Mouse (Mus musculus) spleen, postnatal 14 days (tissue): Measurements from ENCODE around the gene Anapc11.
A peak's percentile ranks its signal among the peaks of the same experiment; 100 is the strongest.

Source experiments
- DNase-seq, 2 experiments: peaks; one replicate each; pipeline ENCODE4 v3.0.0; 2021 to 2022; ENCODE audit warnings: low spot score in 2 of 2

Anapc11 gene

GRCm38 (mm10) chr11:120627468-120628300 is 29.5 kb downstream of the Anapc11 start:
- peak in 1 of 2 experiments; percentile 50 for DNase-seq

- DNase-seq, result no peak
Observed at GRCm38 (mm10) chr11:120628601-120629340, 30.6 kb downstream of the Anapc11 start.

- DNase-seq, result peak; percentile 60 to 68
Observed at GRCm38 (mm10) chr11:120629341-120629730, 31.1 kb downstream of the Anapc11 start.

GRCm38 (mm10) chr11:120629911-120630310 is 31.7 kb downstream of the Anapc11 start:
- DNase-seq, result peak; percentile 70 to 73

- DNase-seq, result peak in 1 of 2 experiments; percentile 46
Observed at GRCm38 (mm10) chr11:120630401-120630871, 32.2 kb downstream of the Anapc11 start.

GRCm38 (mm10) chr11:120630881-120631725 is 32.9 kb downstream of the Anapc11 start:
- no peak for DNase-seq

- DNase-seq, result no peak
Observed at GRCm38 (mm10) chr11:120631726-120632448, 33.7 kb downstream of the Anapc11 start.

GRCm38 (mm10) chr11:120632559-120633519 is 34.6 kb downstream of the Anapc11 start:
- peak; percentile 60 to 70 for DNase-seq

- peak; percentile 79 to 85 for DNase-seq
Observed at GRCm38 (mm10) chr11:120633520-120634343, 35.5 kb downstream of the Anapc11 start, which contains the start of gene Mafg. Gene Mafg, minus strand, starts transcription at chr11:120633600.

- DNase-seq, result no peak
Observed at GRCm38 (mm10) chr11:120634810-120635209, 36.6 kb downstream of the Anapc11 start.

GRCm38 (mm10) chr11:120641255-120641654 is 43.0 kb downstream of the Anapc11 start:
- DNase-seq, result no peak

GRCm38 (mm10) chr11:120641869-120642268 is 43.6 kb downstream of the Anapc11 start:
- DNase-seq, result no peak

GRCm38 (mm10) chr11:120642939-120643600 is 44.8 kb downstream of the Anapc11 start:
- no peak for DNase-seq

GRCm38 (mm10) chr11:120643601-120643987 is 45.4 kb downstream of the Anapc11 start, which contains the start of gene Pycr1:
Gene Pycr1, minus strand, starts transcription at chr11:120643769.
- DNase-seq, result peak; percentile 89 to 90

- DNase-seq, result no peak
Observed at GRCm38 (mm10) chr11:120647047-120647830, 49.0 kb downstream of the Anapc11 start.

GRCm38 (mm10) chr11:120648001-120648476 is 49.8 kb downstream of the Anapc11 start, which contains the start of gene Myadml2:
Gene Myadml2, minus strand, starts transcription at chr11:120648158.
- no peak for DNase-seq

GRCm38 (mm10) chr11:120651872-120652271 is 53.7 kb downstream of the Anapc11 start:
- DNase-seq, result no peak
